Mouse (Mus musculus) liver, adult 2 months (tissue): ENCODE data around the gene Hdac4.

Experiments used
- CTCF ChIP-seq: fragments of 200-500 bp; IDR thresholded peaks from 2 replicates; pipeline ENCODE4 v1.5.1; 2011; ENCODE audit warnings: low read depth, low read length, control low read depth
- POLR2A ChIP-seq: fragments of 200-500 bp; IDR thresholded peaks from 2 replicates; pipeline ENCODE4 v1.6.1; 2011; ENCODE audit warnings: low read length, control low read depth; ENCODE audit not compliant: insufficient read depth; ENCODE audit errors: extremely low read depth

DNA sequence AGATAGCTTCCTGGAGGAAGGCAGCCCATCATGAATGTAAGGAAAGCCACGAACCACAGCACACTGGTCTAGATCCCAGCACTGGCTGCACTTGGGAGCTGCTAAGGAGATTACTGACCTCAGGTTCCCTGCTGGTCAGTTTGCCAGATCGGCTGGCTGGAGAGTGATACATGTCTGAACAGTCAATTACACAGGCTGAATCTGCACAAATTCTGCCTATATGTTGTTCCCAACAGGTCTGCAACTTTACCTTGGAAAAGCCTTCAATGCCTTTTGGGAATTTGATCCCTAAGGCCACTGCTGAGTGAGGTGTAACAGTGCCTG is 189.9 kb downstream of the Hdac4 start:
- TF ChIP-seq CTCF, result no peak
- TF ChIP-seq POLR2A, result no peak
